Mouse (Mus musculus) kidney, embryonic 15.5 days (tissue): ENCODE measurements around the gene Zfp609. TPM values are rescaled to one million over a fixed set of nuclear protein-coding genes. Genes with fewer than 3 reads are reported as not detected.

Source experiments
- ATAC-seq: fragments of 200-750 bp; cut with Nextera tagmentation; replicated peaks from 2 replicates; pipeline ENCODE4 v1.8.0; 2017; ENCODE audit warnings: moderate TSS enrichment; ENCODE audit not compliant: low FRiP score
- H3K27ac ChIP-seq: fragments of 300-500 bp; sonication (generic); 2 replicates; pipeline ENCODE4 v1.5.1; 2015; ENCODE audit warnings: mild to moderate bottlenecking, inconsistent platforms
- H3K27me3 ChIP-seq: fragments of 300-500 bp; sonication (generic); 2 replicates; pipeline ENCODE4 v1.6.1; 2015; ENCODE audit warnings: inconsistent platforms
- H3K36me3 ChIP-seq: fragments of 300-500 bp; sonication (generic); 2 replicates; pipeline ENCODE4 v1.6.1; 2015; ENCODE audit warnings: inconsistent platforms
- H3K4me1 ChIP-seq: fragments of 300-500 bp; sonication (generic); 2 replicates; pipeline ENCODE4 v1.6.1; 2015; ENCODE audit warnings: inconsistent platforms
- H3K4me2 ChIP-seq: fragments of 300-500 bp; sonication (generic); 2 replicates; pipeline ENCODE4 v1.6.1; 2015; ENCODE audit warnings: moderate library complexity, mild to moderate bottlenecking, inconsistent platforms
- H3K4me3 ChIP-seq: fragments of 300-500 bp; sonication (generic); replicated peaks from 2 replicates; pipeline ENCODE4 v1.5.1; 2015; ENCODE audit warnings: mild to moderate bottlenecking, inconsistent platforms
- H3K9ac ChIP-seq: fragments of 300-500 bp; sonication (generic); 2 replicates; pipeline ENCODE4 v1.6.1; 2015; ENCODE audit warnings: mild to moderate bottlenecking, inconsistent platforms
- H3K9me3 ChIP-seq: fragments of 300-500 bp; sonication (generic); replicated peaks from 2 replicates; pipeline ENCODE4 v1.6.1; 2016; ENCODE audit warnings: inconsistent platforms
- WGBS: fragments of 180-500 bp; shearing (Covaris S2); methylation state at CpG from one replicate; pipeline ENCODE4 v1.1.7; 2015; ENCODE audit warnings: mixed read lengths; 5-methylcytosine and 5-hydroxymethylcytosine counted together
- polyA plus RNA-seq: library from polyadenylated mRNA; unstranded; fragments of >200 nt; fragmentation: Nextera tagmentation; extraction: Ambion mirVana; gene quantifications from 2 replicates; pipeline ENCODE4 v1.2.1, GENCODE M21; 2015

The Zfp609 gene
- polyA plus RNA-seq, 1 experiment from 2014 or later: 7.4 TPM

GRCm38 (mm10) chr9:65807818-65808217 lies 19.5 kb downstream of the Zfp609 start:
- Histone ChIP-seq H3K4me2 (no peak overlapping the region), H3K4me1 (peaks cover 4% of the 10 kb centered on the region; the same call in 1 of the 2 replicates), H3K9ac (no peak overlapping the region), H3K27me3 (no peaks in the 10 kb centered on the region), H3K9me3 (no peaks in the 10 kb centered on the region), H3K4me3 (no peak overlapping the region), H3K36me3 (no peaks in the 10 kb centered on the region), H3K27ac (no peak overlapping the region)
- ATAC-seq: no peak
- WGBS: 75% methylated on average over 1 of the region's 1 CpGs

- Histone ChIP-seq H3K4me2 (no peak overlapping the region), H3K9me3 (no peaks in the 10 kb centered on the region), H3K36me3 (no peaks in the 10 kb centered on the region), H3K4me3 (no peak overlapping the region), H3K9ac (no peak overlapping the region), H3K27ac (no peak overlapping the region), H3K27me3 (no peaks in the 10 kb centered on the region), H3K4me1 (no peaks in the 10 kb centered on the region)
- ATAC-seq: no peak
- 74% methylated on average over 5 of the region's 5 CpGs for WGBS
These were observed 20.1 kb downstream of the Zfp609 start for GRCm38 (mm10) chr9:65807251-65807650.

GRCm38 (mm10) chr9:65799770-65800169 lies 27.6 kb downstream of the Zfp609 start:
- no peak overlapping the region for H3K9ac ChIP-seq
- peaks cover 8% of the 10 kb centered on the region; the same call in 1 of the 2 replicates for H3K36me3 ChIP-seq
- H3K27ac ChIP-seq: no peak overlapping the region
- ATAC-seq: no peak
- no peak overlapping the region for H3K4me2 ChIP-seq
- H3K9me3 ChIP-seq: no peaks in the 10 kb centered on the region
- 61% methylated on average over 4 of the region's 4 CpGs for WGBS
- no peak overlapping the region for H3K4me3 ChIP-seq
- peaks cover 4% of the 10 kb centered on the region; the same call in 1 of the 2 replicates for H3K4me1 ChIP-seq
- H3K27me3 ChIP-seq: no peaks in the 10 kb centered on the region

- Histone ChIP-seq H3K27ac (no peak overlapping the region), H3K4me2 (no peak overlapping the region), H3K9me3 (no peaks in the 10 kb centered on the region), H3K36me3 (peaks cover 19% of the 10 kb centered on the region; the same call in 1 of the 2 replicates), H3K4me3 (no peak overlapping the region), H3K4me1 (peaks cover 16% of the 10 kb centered on the region; the same call in 1 of the 2 replicates), H3K9ac (no peak overlapping the region), H3K27me3 (no peaks in the 10 kb centered on the region)
- 82% methylated on average over 2 of the region's 2 CpGs for WGBS
- no peak for ATAC-seq
These were observed 31.7 kb downstream of the Zfp609 start for GRCm38 (mm10) chr9:65795651-65796050.

GRCm38 (mm10) chr9:65794313-65794712 lies 33.1 kb downstream of the Zfp609 start:
- Histone ChIP-seq H3K4me2 (no peak overlapping the region), H3K4me3 (no peak overlapping the region), H3K27me3 (no peaks in the 10 kb centered on the region), H3K36me3 (peaks cover 19% of the 10 kb centered on the region; the same call in 1 of the 2 replicates), H3K9me3 (no peaks in the 10 kb centered on the region), H3K27ac (no peak overlapping the region), H3K4me1 (peaks cover 16% of the 10 kb centered on the region; the same call in 1 of the 2 replicates), H3K9ac (no peak overlapping the region)
- 89% methylated on average over 7 of the region's 7 CpGs for WGBS
- ATAC-seq: no peak

- peaks cover 19% of the 10 kb centered on the region; the same call in 1 of the 2 replicates for H3K36me3 ChIP-seq
- WGBS: 92% methylated on average over 3 of the region's 3 CpGs
These were observed 33.9 kb downstream of the Zfp609 start for GRCm38 (mm10) chr9:65793506-65793905.

GRCm38 (mm10) chr9:65793086-65793485 lies 34.3 kb downstream of the Zfp609 start:
- ATAC-seq: no peak
- Histone ChIP-seq H3K27me3 (no peaks in the 10 kb centered on the region), H3K36me3 (peaks cover 19% of the 10 kb centered on the region; the same call in 1 of the 2 replicates), H3K4me3 (no peak overlapping the region), H3K27ac (no peak overlapping the region), H3K9me3 (no peaks in the 10 kb centered on the region), H3K9ac (no peak overlapping the region), H3K4me1 (peaks cover 16% of the 10 kb centered on the region; the same call in 1 of the 2 replicates), H3K4me2 (no peak overlapping the region)
- 78% methylated on average over 3 of the region's 3 CpGs for WGBS

More at GRCm38 (mm10) chr9:65793506-65793905, 33.9 kb downstream of the Zfp609 start:
- H3K9ac ChIP-seq: no peak overlapping the region
- no peaks in the 10 kb centered on the region for H3K27me3 ChIP-seq
- no peak overlapping the region for H3K27ac ChIP-seq
- H3K4me2 ChIP-seq: no peak overlapping the region
- H3K4me1 ChIP-seq: peaks cover 16% of the 10 kb centered on the region; the same call in 1 of the 2 replicates
- no peak for ATAC-seq
- no peak overlapping the region for H3K4me3 ChIP-seq
- no peaks in the 10 kb centered on the region for H3K9me3 ChIP-seq

GRCm38 (mm10) chr9:65791846-65792245 lies 35.5 kb downstream of the Zfp609 start:
- ATAC-seq: no peak
- no peak overlapping the region for H3K4me2 ChIP-seq
- peaks cover 28% of the 10 kb centered on the region for H3K4me1 ChIP-seq
- H3K36me3 ChIP-seq: peaks cover 19% of the 10 kb centered on the region; the same call in 1 of the 2 replicates
- H3K27me3 ChIP-seq: no peaks in the 10 kb centered on the region
- no peak overlapping the region for H3K4me3 ChIP-seq
- H3K9me3 ChIP-seq: no peaks in the 10 kb centered on the region
- H3K27ac ChIP-seq: no peak overlapping the region
- no peak overlapping the region for H3K9ac ChIP-seq

- no peak overlapping the region for H3K4me3 ChIP-seq
- no peak overlapping the region for H3K9ac ChIP-seq
- 64% methylated on average over 4 of the region's 4 CpGs for WGBS
- no peaks in the 10 kb centered on the region for H3K27me3 ChIP-seq
- ATAC-seq: no peak
- no peaks in the 10 kb centered on the region for H3K9me3 ChIP-seq
- no peak overlapping the region for H3K4me2 ChIP-seq
- peaks cover 19% of the 10 kb centered on the region; the same call in 1 of the 2 replicates for H3K36me3 ChIP-seq
- no peak overlapping the region for H3K27ac ChIP-seq
- H3K4me1 ChIP-seq: peaks cover 31% of the 10 kb centered on the region
These were observed 36.3 kb downstream of the Zfp609 start for GRCm38 (mm10) chr9:65791106-65791505.

GRCm38 (mm10) chr9:65789788-65790187 lies 37.6 kb downstream of the Zfp609 start:
- Histone ChIP-seq H3K27me3 (no peaks in the 10 kb centered on the region), H3K4me1 (peaks cover 33% of the 10 kb centered on the region), H3K4me2 (no peak overlapping the region), H3K9ac (no peak overlapping the region), H3K9me3 (no peaks in the 10 kb centered on the region), H3K36me3 (peaks cover 12% of the 10 kb centered on the region; the same call in 1 of the 2 replicates), H3K27ac (no peak overlapping the region), H3K4me3 (no peak overlapping the region)
- 88% methylated on average over 3 of the region's 3 CpGs for WGBS
- no peak for ATAC-seq

- Histone ChIP-seq H3K9ac (no peak overlapping the region), H3K36me3 (no peaks in the 10 kb centered on the region), H3K27me3 (no peaks in the 10 kb centered on the region), H3K27ac (no peak overlapping the region), H3K4me1 (peaks cover 32% of the 10 kb centered on the region), H3K4me2 (no peak overlapping the region), H3K9me3 (no peaks in the 10 kb centered on the region), H3K4me3 (no peak overlapping the region)
- ATAC-seq: no peak
- 74% methylated on average over 4 of the region's 4 CpGs for WGBS
These were observed 38.8 kb downstream of the Zfp609 start for GRCm38 (mm10) chr9:65788556-65788955.

- peaks cover 32% of the 10 kb centered on the region for H3K4me1 ChIP-seq
- H3K4me2 ChIP-seq: no peak overlapping the region
- H3K9me3 ChIP-seq: no peaks in the 10 kb centered on the region
- 62% methylated on average over 4 of the region's 4 CpGs for WGBS
- H3K4me3 ChIP-seq: no peak overlapping the region
- peak overlapping the region; percentile 75 for H3K27ac ChIP-seq
- H3K36me3 ChIP-seq: no peaks in the 10 kb centered on the region
- H3K9ac ChIP-seq: no peak overlapping the region
- H3K27me3 ChIP-seq: no peaks in the 10 kb centered on the region
- ATAC-seq: no peak
These were observed 39.5 kb downstream of the Zfp609 start for GRCm38 (mm10) chr9:65787829-65788344.
